Mouse (Mus musculus) left cerebral cortex, adult 18-20 months (tissue): Measurements from ENCODE around the gene Ano3. TPM values are rescaled to one million over a fixed set of nuclear protein-coding genes. Genes with fewer than 3 reads are reported as not detected.

ENCODE experiments used
- DNase-seq, 2 experiments: peaks; one replicate each; pipeline ENCODE4 v3.0.0; 2021 to 2022; ENCODE audit warnings: low spot score in 2 of 2, mixed read lengths in 1 of 2
- total RNA-seq, 2 experiments: library from RNA; stranded (reverse); gene quantifications; 2 replicates each; pipeline ENCODE4 v1.2.3; 2021

Ano3 gene
- total RNA-seq, 2 experiments from 2014 or later, result 76.9 to 79.5 TPM

DNA sequence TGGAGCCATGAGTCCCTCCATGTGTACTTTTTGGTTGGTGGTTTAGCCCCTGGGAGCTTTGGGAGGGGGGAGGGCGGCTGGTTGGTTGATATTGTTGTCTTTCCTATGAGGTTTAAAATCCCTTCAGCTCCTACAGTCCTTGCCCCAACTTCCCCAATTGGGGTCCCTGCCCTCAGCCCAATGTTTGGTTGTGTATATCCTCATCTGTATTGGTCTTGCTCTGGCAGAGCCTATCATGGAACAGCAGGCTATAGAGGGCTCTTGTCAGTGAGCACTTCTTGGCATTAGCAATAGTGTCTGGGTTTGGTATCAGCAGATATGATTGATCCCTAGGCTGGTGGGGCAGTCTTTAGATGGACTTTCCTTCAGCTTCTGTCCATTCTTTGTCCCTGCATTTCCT lies 135.8 kb downstream of the Ano3 start:
- no peak for DNase-seq

DNA sequence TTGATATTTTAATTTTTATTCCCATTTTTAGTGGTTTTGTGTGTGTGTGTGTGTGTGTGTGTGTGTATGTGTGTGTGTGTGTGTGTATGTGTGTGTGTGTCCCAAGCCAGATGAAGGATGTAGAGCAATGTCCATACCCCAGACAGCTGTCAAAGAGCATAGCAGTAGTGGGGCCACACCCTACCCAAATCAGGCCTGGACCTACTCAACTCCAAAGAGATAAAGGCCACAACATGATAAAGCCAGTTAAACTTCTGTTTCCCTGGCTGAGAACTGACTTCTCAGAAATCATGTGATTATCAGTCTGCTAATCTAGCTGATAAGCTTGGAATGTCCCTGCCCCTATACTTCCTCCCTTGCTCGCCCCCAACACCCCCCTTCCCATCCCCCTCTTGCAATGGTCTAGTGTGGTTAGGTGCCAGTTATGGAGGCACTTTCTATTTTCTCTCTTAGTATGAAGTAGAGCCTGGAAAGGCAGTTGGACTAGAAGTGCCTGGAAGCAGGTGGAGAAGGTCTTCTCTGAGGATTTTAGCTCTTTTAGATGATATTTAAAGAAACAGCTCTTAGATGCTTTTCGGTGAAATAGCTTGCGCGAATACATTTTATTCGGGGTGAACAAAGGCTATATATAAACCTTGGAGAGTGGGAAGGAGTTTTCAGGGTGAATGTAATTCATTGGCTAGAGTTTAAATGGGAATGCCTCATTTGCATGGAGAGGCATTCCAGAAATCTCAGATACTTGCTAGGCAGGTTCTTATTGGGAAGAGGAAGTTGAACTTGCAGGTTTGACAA lies 144.2 kb downstream of the Ano3 start:
- no peak for DNase-seq

DNA sequence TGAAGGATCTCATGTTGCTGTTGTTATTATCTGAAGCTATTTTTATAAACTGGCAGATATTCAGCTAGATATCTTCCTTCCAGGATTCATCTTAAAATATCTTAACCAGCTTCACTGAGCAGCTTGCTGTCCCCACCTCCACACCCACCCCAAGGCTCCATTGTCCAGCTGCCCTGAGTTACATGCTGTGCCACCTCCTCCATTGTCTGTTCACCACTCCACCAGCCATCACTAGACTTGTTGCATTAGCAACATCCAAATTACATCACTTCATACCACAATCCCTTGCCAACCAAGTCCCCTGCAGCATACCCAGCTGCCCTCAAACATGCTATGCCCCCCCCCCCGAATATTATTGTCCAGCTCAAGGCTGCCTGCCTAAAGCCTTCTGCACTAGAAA lies 154.8 kb downstream of the Ano3 start:
- DNase-seq, result no peak

DNA sequence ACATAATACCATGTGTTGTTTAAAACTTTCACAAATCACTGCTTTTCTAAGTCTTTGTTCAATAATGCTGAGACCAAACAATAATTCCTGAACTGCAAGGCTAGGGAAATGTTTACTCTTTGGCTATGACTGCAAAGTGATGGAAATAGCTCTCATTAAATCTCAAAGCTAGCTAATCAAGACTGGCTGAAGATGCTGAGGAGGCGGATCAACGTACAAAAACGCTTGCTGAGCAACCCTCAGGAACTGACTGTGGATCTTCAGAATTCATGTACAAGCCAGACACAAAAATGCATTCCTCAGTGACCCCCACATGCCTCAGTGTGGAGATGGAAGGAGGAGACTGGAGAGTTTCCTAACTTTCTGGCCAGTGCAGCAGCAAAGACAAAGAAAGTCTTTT lies 155.3 kb downstream of the Ano3 start:
- DNase-seq, result no peak

DNA sequence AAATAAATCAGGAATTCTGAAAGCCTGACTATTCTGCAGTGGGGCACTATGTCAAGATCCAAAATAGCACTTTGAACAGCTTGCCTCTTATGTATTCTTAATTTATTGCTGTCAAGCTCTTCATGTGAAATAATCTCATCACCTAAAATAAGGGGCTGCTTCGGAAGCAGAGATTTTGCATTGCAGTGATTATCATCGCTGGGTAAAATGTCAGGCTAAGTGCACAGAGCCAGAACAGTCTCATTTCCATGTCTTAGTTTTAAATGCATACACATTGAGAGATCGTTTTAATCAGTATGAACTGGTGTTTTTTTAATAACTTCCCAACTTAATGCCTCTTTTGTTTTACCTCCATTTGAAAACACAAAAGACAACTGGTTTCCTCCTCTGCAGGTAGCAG lies 163.3 kb downstream of the Ano3 start:
- no peak for DNase-seq

DNA sequence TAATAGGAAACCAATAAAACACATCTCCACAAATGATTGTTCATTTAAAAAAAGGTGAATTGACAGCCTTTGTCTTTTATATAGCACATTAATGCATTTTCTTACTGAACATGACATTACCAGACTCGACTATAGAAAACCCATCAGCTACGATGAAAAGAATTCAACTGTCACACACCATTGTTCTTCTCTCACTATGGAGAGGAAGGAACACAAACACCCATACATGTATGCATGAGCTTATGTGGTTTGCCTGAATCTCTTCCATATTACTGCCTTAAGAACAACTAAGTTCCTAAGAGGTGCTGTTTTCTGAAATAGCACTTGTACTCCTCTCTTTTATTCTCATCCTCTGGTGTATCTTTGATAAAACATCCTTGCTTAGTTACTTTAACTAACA lies 191.3 kb downstream of the Ano3 start:
- DNase-seq, result no peak

DNA sequence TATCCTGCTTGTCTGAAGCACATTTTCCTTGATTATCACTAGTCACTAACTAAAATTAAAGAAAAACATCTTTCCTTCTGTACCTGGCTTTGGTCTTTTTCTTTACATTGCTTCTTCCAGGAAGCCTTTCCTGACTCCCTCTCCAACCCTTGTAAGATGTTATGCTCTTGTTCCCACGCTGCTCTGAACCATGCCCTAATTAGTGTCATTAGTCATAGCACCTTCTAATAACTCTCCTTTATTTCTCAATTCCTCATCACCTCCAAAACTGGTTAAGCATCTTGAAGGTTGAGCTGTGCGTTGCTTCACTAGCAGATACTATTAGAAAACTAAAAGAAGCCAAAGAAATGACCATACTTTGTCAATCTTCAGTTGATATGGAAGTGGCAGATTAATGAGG lies 193.2 kb downstream of the Ano3 start:
- no peak for DNase-seq

DNA sequence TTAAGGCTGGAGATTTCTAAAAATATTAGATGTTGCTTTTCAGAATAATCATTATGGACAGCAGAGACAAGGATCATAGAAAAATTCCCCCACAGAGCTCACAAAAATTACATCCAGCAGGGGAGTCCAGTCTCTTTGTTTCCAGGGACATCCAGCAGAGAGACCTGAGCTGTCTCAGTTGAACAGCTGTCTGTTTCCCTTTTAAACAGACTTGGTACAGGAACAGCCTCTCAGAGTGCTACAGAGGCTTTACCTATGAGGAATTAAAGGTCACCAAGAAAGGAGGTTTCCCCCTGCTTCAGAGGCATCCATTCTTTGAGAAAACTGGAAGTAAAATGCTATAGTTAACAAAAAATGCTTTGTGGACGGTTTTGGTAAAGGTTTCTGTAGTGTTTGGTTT lies 210.2 kb downstream of the Ano3 start:
- no peak for DNase-seq

DNA sequence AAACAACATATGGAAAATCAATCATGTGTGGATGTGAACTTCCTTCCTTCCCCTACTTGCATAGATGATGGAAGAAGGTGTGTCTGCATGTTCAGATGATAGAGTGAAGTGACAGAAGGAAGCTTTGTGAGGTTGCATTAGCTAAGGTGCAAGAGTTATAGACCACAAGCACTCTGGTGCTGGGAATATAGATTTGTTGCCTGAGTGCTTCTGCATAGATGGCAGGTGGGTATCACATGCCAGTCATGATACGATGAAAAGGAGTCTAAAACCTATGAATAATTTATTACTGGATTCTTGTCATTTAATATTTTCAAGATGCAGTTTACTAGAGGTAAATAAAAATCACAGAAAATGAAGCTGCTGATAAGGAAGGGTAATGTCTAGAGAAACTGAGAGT lies 210.9 kb downstream of the Ano3 start:
- DNase-seq, result no peak

DNA sequence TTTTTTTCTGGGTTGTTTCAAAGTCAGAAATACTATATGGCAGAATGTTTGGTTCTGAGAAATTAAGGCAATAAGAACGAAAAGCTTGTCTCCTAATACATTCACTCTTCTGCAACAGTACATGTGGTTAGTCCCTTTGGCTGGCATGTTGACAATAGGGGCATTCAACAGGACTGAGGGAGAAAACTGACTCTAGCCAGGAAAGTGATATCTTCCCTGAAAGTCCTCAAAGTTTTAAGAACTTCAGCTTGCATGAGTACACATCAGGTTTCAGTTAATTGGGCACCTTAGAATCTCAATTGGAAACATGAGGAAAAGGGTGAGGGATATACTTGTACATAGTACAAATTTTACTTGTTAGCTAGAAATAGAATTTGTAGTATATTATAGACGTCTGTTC lies 212.7 kb downstream of the Ano3 start:
- no peak for DNase-seq

DNA sequence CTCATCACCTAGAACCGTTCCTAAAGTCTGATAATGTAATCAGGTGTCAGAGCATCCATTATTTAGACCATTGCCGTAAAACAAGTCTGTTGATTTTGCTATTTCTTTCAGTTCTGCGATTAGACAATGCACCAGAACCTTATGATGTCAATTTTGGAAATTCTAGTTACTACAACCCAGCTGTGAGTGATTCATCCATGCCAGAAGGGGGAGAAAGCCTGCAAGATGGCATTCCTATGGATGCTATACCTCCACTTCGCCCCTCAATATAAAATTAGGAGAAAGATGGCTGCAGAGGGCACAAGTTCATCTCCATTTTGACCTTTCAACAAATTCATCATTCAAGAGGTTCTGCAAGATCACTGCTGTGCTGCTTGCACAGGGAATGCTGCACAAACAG lies 213.5 kb downstream of the Ano3 start:
- peak in 1 of 2 experiments; percentile 7 for DNase-seq

DNA sequence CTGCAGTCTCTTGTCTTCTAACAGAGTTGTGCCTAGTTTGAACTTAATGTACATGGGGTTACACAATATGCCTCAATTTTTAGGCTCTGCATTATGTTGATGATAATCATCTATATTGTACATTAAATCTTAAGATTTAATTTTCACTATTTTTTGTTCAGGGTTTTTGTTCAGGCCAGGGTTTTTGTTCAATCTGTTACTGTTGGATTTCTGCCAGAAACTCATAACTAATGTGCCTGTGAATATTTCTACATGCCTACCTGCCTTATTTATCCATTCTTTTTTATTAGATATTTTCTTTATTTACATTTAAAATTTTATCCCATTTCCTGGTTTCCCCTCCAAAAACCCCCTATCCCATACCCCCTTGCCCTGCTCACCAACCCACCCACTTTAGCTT lies 224.6 kb downstream of the Ano3 start:
- DNase-seq, result no peak

DNA sequence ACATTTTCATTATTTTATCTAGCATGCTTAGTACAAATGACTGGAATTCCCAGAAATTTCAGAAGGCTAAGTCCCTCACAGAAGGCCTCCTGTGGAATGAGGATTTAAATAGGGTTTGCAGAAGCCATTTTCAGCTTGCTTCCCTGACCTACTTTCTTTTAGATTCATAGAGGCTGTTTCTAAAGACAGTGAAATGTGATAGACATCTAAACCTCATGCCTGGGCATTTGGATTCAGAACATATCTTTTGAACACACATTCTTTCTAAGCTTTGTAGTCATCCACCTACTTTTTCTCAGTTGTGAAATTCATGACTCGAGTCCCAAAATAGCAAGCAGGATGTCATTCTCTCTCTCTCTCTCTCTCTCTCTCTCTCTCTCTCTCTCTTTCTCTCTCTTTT lies 228.5 kb downstream of the Ano3 start:
- no peak for DNase-seq

DNA sequence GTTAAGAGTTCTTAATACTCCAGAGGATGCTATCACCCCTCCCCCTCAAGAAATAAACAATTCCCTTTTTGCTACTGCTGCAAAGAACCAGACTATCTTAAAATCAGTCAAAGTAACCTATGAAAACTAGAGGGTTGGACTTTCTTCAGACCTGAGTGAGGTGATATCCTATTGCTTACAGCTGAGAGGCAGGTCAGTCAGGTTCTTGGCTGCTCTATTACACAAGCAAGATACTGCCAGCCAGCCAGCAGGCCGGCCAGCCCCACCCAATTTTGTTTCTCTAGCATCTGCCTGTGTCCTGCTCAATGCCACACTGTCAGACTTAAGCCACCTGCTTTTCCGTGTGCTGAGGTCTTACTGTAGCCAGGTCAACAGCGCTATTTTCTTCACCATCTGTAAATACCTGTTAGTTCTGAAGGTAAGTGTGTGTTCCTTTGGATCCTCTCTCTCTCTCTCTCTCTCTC lies 229.4 kb downstream of the Ano3 start, which contains the start of gene Muc15:
Muc15 (plus strand) TSS at position 51 of the 464 bp plus-strand sequence.
- no peak for DNase-seq

DNA sequence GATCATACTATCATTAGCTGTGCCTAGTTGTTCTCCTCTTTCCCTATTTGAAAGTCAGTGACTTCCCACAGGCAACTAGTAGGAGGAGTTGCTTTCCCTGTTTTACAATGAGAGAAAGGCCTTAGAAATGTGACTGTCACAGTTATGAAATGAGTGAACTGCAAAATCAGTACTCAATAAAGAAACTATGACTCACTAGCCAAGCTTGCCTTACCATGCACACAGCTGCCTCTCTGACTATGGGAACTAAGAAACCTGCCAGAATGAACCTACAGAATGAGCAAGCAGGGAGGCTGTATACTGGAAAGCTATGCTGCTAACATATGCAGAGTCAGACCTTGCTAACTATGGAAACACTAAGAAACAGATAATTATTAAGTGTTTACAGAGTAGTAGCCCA lies 231.7 kb downstream of the Ano3 start:
- peak; percentile 14 to 15 for DNase-seq

DNA sequence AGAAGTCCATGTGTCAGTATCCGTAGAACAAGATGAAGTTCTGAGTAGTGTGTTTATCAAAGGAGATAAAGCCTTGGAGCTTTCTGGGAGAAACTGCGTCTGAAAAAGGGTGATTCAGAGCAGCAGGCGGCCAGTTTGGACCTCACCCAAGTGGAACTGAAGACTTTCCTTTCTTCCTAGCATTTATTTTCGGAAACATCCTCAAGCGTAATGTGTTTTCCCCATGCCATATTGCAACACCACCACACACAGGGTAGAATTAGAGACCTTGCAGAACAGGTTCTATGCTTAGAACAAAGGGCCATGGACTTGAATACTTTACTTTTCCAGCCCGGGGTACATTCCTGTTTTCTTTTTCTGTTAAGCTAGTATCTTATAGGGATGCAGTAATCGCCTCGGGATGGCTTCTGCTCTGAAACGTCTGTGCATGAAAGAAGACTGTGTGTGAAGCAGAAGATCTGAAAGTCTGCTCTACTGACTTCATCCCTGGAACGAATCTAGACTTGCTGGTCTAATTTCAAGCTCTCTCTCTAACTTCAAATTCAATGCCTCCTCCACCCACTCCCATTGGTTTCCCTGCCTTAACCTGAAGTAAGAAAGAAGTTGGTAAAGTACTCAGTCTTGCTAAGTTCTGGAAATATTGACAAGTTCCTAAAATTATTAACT lies 240.5 kb downstream of the Ano3 start:
- peak; percentile 72 to 74 for DNase-seq

DNA sequence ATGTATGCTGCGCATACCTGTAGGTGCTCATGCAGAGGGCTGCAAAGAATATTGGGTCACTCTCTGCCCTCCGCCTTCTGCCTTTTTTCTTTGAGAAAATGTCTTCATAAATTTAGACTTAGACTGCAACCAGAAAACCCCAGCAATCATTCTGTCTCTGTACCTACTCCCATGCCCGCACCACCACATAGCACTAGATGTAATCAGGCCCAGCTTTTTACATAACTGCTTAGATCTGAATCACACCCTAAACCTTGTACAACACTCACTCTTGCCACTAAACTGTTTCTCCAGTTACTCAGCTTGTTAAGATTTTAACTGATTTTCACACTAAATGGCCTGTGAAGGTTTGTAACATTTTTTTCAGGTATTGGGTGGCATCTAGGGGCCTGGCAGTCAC lies 241.3 kb downstream of the Ano3 start:
- DNase-seq, result peak in 1 of 2 experiments; percentile 17

DNA sequence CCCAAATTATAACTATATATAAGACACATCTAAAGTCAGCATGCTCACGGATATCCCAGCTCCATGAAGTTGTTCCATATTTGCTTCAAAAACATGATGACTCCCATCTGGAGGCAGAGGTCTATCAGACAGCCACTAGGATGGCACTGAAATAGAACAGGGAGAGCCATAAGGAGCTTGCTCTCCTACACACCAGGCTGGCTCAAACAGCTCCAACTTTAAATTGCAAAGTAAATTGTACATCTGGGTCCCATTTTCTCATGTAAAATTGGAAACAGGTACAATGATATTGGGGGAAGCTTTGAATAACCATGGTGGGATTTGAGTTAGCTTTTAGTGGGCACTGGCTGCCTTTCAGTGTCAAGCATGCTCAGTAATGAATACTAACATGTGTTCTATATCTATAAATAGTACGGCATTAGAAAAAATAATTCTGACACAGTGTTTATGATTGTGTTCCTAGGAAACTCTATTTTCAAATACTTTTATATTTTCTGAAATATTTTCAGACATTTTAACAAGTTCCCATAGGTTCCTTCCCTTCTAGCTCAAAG lies 279.6 kb downstream of the Ano3 start:
- DNase-seq, result peak in 1 of 2 experiments; percentile 17

DNA sequence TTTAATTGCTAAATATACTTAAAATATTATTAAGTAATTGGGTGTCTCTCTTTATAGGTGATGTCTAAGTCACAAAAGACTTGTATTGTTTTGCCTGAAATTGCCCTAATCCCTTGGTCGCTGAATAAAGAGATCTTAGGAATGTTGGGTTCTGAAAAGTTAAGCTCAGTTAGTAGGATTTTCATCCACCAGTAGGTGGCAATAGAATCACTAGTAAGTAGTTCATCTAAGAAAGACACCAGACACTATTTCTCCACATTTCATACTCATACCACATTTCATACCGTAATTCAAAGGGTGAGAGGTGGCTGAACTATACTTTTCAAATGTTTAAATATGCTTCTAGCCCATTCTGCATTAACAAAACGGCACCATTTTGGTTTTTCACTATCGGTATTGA lies 287.4 kb downstream of the Ano3 start:
- DNase-seq, result no peak

DNA sequence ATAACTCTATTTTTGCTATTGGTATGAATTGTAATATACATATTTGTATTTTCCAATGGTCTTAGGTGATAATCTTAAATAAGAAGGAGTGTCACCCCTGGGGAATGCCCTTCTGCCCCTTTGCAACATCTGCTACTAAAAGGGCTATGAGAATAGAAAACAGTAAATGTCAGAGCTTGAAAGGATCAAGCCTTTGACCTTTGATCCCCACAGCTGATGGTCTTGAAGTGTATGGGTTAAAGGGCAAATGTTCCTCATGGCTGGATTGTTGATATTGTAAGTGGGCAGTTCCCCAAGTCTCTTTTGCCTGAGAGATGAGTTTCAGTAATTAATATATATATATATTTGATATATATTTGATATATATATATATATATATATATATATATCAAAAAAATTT lies 305.9 kb downstream of the Ano3 start:
- no peak for DNase-seq

DNA sequence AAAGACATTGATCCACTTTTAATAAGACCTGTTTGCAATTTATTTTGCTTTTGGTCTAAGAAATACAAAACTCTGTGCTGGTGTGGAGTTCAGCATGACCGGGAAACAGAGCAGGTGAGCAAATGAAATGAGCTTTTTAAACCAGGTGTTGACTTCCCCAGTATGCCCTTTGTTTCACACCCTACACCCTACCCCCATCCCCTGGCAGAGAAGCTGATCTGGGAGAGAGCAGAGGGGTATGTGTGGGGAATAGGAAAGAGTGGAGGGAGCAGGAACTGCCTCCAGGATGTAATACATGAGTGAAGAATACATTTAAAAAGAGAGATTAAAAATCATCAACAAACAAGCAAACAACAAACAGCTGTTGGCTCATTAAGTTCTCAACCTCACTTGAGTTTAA lies 306.4 kb downstream of the Ano3 start:
- DNase-seq, result no peak
